Comparison of ENCODE assay signal across 8 mouse cellular contexts in the genomic region with DNA sequence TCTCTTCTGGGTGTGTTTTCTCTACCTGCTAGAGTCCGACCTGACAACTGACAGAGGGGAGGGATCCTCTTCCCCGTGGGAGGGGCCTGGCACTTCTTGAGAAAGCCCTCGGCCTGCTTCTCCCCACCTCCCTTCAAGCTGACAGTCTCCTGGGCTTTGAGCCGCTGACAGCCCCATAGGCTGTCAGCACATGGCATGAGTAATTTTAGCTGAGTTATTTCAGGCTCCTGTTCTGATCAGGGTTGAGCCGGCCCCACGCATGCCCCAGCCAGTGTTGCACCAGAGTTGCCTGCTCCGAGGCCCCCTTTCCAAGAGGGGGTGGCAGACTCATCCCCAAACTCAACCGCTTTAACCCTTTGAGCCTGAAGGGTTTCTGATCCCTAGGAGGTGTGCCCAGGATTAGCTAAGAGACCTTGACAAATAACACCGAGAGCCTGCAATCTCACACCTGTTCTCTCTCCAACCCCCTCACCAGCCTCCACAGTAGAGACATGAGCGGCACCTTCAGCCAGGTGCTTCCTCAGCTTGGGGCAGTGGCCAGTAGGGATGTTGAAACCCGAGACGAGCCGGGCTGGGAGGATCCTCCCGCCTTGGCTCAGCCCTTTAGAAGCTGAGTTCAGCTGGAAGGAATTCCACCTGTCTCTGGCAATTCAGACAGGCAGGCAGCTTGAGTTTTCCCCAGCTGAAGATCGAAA. TPM values are rescaled to one million over a fixed set of nuclear protein-coding genes. Genes with fewer than 3 reads are reported as not detected.
DNase-seq lines count a peak whose midpoint lies in the region; ATAC-seq and TF ChIP-seq lines count a peak whose summit lies in the region.

No protein-coding gene starts in this region.

- peak overlapping the region; percentile 4 for H3K4me3 ChIP-seq in kidney, embryonic 16.5 days (ENCODE audit: low read length)
- H3K4me3 ChIP-seq in small intestine, adult 2 months (ENCODE audit: low read depth, low read length) = peak overlapping the region; percentile 45
- H3K4me3 ChIP-seq in hindbrain, embryonic 10.5 days = no peak overlapping the region

- H3K4me1 ChIP-seq in kidney, embryonic 16.5 days (ENCODE audit: insufficient read depth, low read length) = peaks cover 57% of the 10 kb centered on the region
- peaks cover 18% of the 10 kb centered on the region for H3K4me1 ChIP-seq in small intestine, adult 2 months (ENCODE audit: control insufficient read depth, insufficient read depth, insufficient read length, low read length)
- peaks cover 62% of the 10 kb centered on the region for H3K4me1 ChIP-seq in hindbrain, embryonic 10.5 days (replicated peaks)

- peak overlapping the region; percentile 36 for H3K4me2 ChIP-seq in kidney, embryonic 16.5 days (replicated peaks; ENCODE audit: low read depth, low read length)

- peak overlapping the region; percentile 17; the same call in 1 of the 2 replicates for H3K27ac ChIP-seq in kidney, embryonic 16.5 days (ENCODE audit: low read length)
- H3K27ac ChIP-seq in small intestine, adult 2 months (ENCODE audit: insufficient read depth, low read depth, low read length) = peak overlapping the region; percentile 34; the same call in 1 of the 2 replicates
- no peak overlapping the region for H3K27ac ChIP-seq in hindbrain, embryonic 10.5 days

- TF ChIP-seq CTCF in small intestine, adult 2 months (IDR thresholded peaks at IDR 0.05; ENCODE audit: extremely low read depth, insufficient read length, insufficient replicate concordance, low read depth, low read length) = no peak

- peaks cover 14% of the 10 kb centered on the region for H3K36me3 ChIP-seq in kidney, embryonic 16.5 days (ENCODE audit: insufficient read depth, low read length)
- H3K36me3 ChIP-seq in small intestine, adult 2 months (ENCODE audit: control insufficient read depth, insufficient read depth, low read length) = peaks cover 25% of the 10 kb centered on the region
- H3K36me3 ChIP-seq in hindbrain, embryonic 10.5 days = peaks cover 33% of the 10 kb centered on the region

- ATAC-seq in kidney, embryonic 16.5 days (ENCODE audit: low FRiP score, low TSS enrichment) = no peak
- ATAC-seq in inflammation-experienced regulatory T-cells, adult 6 months = no peak

- H3K9me3 ChIP-seq in kidney, embryonic 16.5 days (ENCODE audit: low read length) = no peaks in the 10 kb centered on the region
- no peaks in the 10 kb centered on the region for H3K9me3 ChIP-seq in hindbrain, embryonic 10.5 days

- 10% methylated on average over 15 of the region's 15 CpGs for WGBS in kidney, embryonic 16.5 days
- 11% methylated on average over 15 of the region's 15 CpGs for WGBS in small intestine, adult 2 months
- 11% methylated on average over 15 of the region's 15 CpGs for WGBS in hindbrain, embryonic 10.5 days

- H3K9ac ChIP-seq in kidney, embryonic 16.5 days (replicated peaks; ENCODE audit: low read length) = peak overlapping the region; percentile 9; the same call in 1 of the 2 replicates

- no peak for TF ChIP-seq POLR2A in small intestine, adult 2 months (IDR thresholded peaks at IDR 0.05; ENCODE audit: low read depth, low read length)

- H3K27me3 ChIP-seq in kidney, embryonic 16.5 days (ENCODE audit: insufficient read depth, low read length) = 0 out of 2 replicates have a peak, but pooled peaks cover 3% of the 10 kb centered on the region
- no peaks in the 10 kb centered on the region for H3K27me3 ChIP-seq in small intestine, adult 2 months (ENCODE audit: control insufficient read depth, insufficient read depth, low read length)
- peaks cover 69% of the 10 kb centered on the region for H3K27me3 ChIP-seq in hindbrain, embryonic 10.5 days (ENCODE audit: insufficient read depth, poor library complexity, severe bottlenecking)

- DNase-seq in left cerebral cortex, postnatal 14 days (ENCODE audit: low spot score in 2 of 2) = peak; percentile 71 to 82
- DNase-seq in left cerebral cortex, postnatal 4 days = no peak
- peak; percentile 72 for DNase-seq in cerebellum, adult 9-10 months
- peak; percentile 96 for DNase-seq in gonadal fat pad, adult 2 months (ENCODE audit: low read depth)
- DNase-seq in hindbrain, embryonic 10.5 days (ENCODE audit: low spot score) = no peak

- intact Hi-C loops in left cerebral cortex, postnatal 14 days (cut with DNase I) = no loop called here
- intact Hi-C loops in left cerebral cortex, postnatal 4 days (cut with DNase I) = no loop called here

RNA-seq across cellular contexts. Expression of a gene that starts 13.6 kb away (rescaled TPM):
- under 1 TPM; 0.46 to 0.82 TPM for total RNA-seq in left cerebral cortex, postnatal 14 days (2021)
- total RNA-seq in left cerebral cortex, postnatal 4 days (2021) = not detected
- 72.1 and 84.4 TPM in 2 replicates for polyA plus RNA-seq in gonadal fat pad, adult 2 months (2012; rRNA removed)
- polyA plus RNA-seq in kidney, embryonic 16.5 days (2015; fragmentation: Nextera tagmentation; extraction: Ambion mirVana) = 0.10 and 0.25 TPM in 2 replicates
- 0.04 TPM in 2 replicates for polyA plus RNA-seq in small intestine, adult 2 months (2012; rRNA removed)
- not detected for polyA plus RNA-seq in inflammation-experienced regulatory T-cells, adult 6 months (2017; shearing (Covaris generic))
- 0.14 and 0.30 TPM in 2 replicates for polyA plus RNA-seq in hindbrain, embryonic 10.5 days (2016; fragmentation: Nextera tagmentation; extraction: Ambion mirVana)

RNA-seq across cellular contexts. Expression of a gene that starts 19.1 kb away (rescaled TPM):
- 10 to 100 TPM; 17.1 to 19.6 TPM for total RNA-seq in left cerebral cortex, postnatal 14 days (2021)
- total RNA-seq in left cerebral cortex, postnatal 4 days (2021) = 10 to 100 TPM in 1 of 2 experiments, 1 to 10 TPM in 1; 5.3 to 10.6 TPM
- 28.7 and 29.3 TPM in 2 replicates for polyA plus RNA-seq in gonadal fat pad, adult 2 months (2012; rRNA removed)
- polyA plus RNA-seq in kidney, embryonic 16.5 days (2015; fragmentation: Nextera tagmentation; extraction: Ambion mirVana) = 4.7 and 5.7 TPM in 2 replicates
- 6.4 and 7.0 TPM in 2 replicates for polyA plus RNA-seq in small intestine, adult 2 months (2012; rRNA removed)
- not detected for polyA plus RNA-seq in inflammation-experienced regulatory T-cells, adult 6 months (2017; shearing (Covaris generic))
- polyA plus RNA-seq in hindbrain, embryonic 10.5 days (2016; fragmentation: Nextera tagmentation; extraction: Ambion mirVana) = 0.31 and 1.1 TPM in 2 replicates

RNA-seq across cellular contexts. Expression of a gene that starts 21.1 kb away (rescaled TPM):
- 10 to 100 TPM; 71.9 to 87.1 TPM for total RNA-seq in left cerebral cortex, postnatal 14 days (2021)
- 10 to 100 TPM; 30.2 to 31.9 TPM for total RNA-seq in left cerebral cortex, postnatal 4 days (2021)
- 19.3 and 24.5 TPM in 2 replicates for polyA plus RNA-seq in gonadal fat pad, adult 2 months (2012; rRNA removed)
- 53.9 and 57.7 TPM in 2 replicates for polyA plus RNA-seq in kidney, embryonic 16.5 days (2015; fragmentation: Nextera tagmentation; extraction: Ambion mirVana)
- 12.0 and 17.7 TPM in 2 replicates for polyA plus RNA-seq in small intestine, adult 2 months (2012; rRNA removed)
- polyA plus RNA-seq in inflammation-experienced regulatory T-cells, adult 6 months (2017; shearing (Covaris generic)) = 1 to 10 TPM in 2 of 3 experiments, under 1 TPM in 1; 0.53 to 5.0 (median 2.2) TPM
- polyA plus RNA-seq in hindbrain, embryonic 10.5 days (2016; fragmentation: Nextera tagmentation; extraction: Ambion mirVana) = 13.5 and 14.3 TPM in 2 replicates

RNA-seq across cellular contexts. Expression of a gene that starts 25.4 kb away (rescaled TPM):
- under 1 TPM; 0.25 to 0.37 TPM for total RNA-seq in left cerebral cortex, postnatal 14 days (2021)
- total RNA-seq in left cerebral cortex, postnatal 4 days (2021) = under 1 TPM in 1 of 2 experiments, not detected in 1; 0.44 TPM
- 0.04 and 0.10 TPM in 2 replicates for polyA plus RNA-seq in gonadal fat pad, adult 2 months (2012; rRNA removed)
- 0.22 and 0.25 TPM in 2 replicates for polyA plus RNA-seq in kidney, embryonic 16.5 days (2015; fragmentation: Nextera tagmentation; extraction: Ambion mirVana)
- not detected in 2 replicates for polyA plus RNA-seq in small intestine, adult 2 months (2012; rRNA removed)
- not detected for polyA plus RNA-seq in inflammation-experienced regulatory T-cells, adult 6 months (2017; shearing (Covaris generic))
- polyA plus RNA-seq in hindbrain, embryonic 10.5 days (2016; fragmentation: Nextera tagmentation; extraction: Ambion mirVana) = 0.22 and 0.75 TPM in 2 replicates

RNA-seq across cellular contexts. Expression of a gene that starts 25.4 kb away (rescaled TPM):
- 10 to 100 TPM; 28.1 to 31.9 TPM for total RNA-seq in left cerebral cortex, postnatal 14 days (2021)
- 10 to 100 TPM; 31.1 to 33.1 TPM for total RNA-seq in left cerebral cortex, postnatal 4 days (2021)
- polyA plus RNA-seq in gonadal fat pad, adult 2 months (2012; rRNA removed) = 23.4 and 25.6 TPM in 2 replicates
- 75.0 and 87.0 TPM in 2 replicates for polyA plus RNA-seq in kidney, embryonic 16.5 days (2015; fragmentation: Nextera tagmentation; extraction: Ambion mirVana)
- polyA plus RNA-seq in small intestine, adult 2 months (2012; rRNA removed) = 16.9 and 26.4 TPM in 2 replicates
- polyA plus RNA-seq in inflammation-experienced regulatory T-cells, adult 6 months (2017; shearing (Covaris generic)) = 1 to 10 TPM; 3.9 to 8.2 (median 6.0) TPM
- 75.6 and 76.9 TPM in 2 replicates for polyA plus RNA-seq in hindbrain, embryonic 10.5 days (2016; fragmentation: Nextera tagmentation; extraction: Ambion mirVana)

Comparison
In these comparisons a context has a peak if more than half of its experiments do, and no peak if none do; other contexts are left out.
1. DNase-seq: peak in left cerebral cortex, postnatal 14 days (2 of 2), cerebellum, adult 9-10 months (single experiment) and gonadal fat pad, adult 2 months (single experiment); none in left cerebral cortex, postnatal 4 days (single experiment) and hindbrain, embryonic 10.5 days (single experiment).
2. RNA of a gene that starts 13.6 kb away (polyA plus RNA-seq): 72.1 to 84.4 TPM in gonadal fat pad, adult 2 months; 0.10 to 0.25 TPM in kidney, embryonic 16.5 days, 0.14 to 0.30 TPM in hindbrain, embryonic 10.5 days, 0.04 TPM in small intestine, adult 2 months and not detected in inflammation-experienced regulatory T-cells, adult 6 months; every median in the first group is over 10 times any median in the second.